Mouse (Mus musculus) myocyte (in vitro differentiated cells): Measurements from ENCODE around the gene Odaph.

Experiments used
- MAX ChIP-seq: IDR thresholded peaks from one replicate; pipeline ENCODE4 v1.6.1; 2011; ENCODE audit warnings: low read depth, mild to moderate bottlenecking, control low read depth
- POLR2A ChIP-seq: IDR thresholded peaks from one replicate; pipeline ENCODE4 v1.6.1; 2011; ENCODE audit warnings: low read depth, mild to moderate bottlenecking, control low read depth, moderate library complexity; ENCODE audit not compliant: insufficient read length
- POLR2AphosphoS2 ChIP-seq: IDR thresholded peaks from one replicate; pipeline ENCODE4 v1.6.1; 2011; ENCODE audit warnings: low read depth, control low read depth; ENCODE audit not compliant: insufficient read length
- TCF12 ChIP-seq: IDR thresholded peaks from one replicate; pipeline ENCODE4 v1.6.1; 2011; ENCODE audit warnings: mild to moderate bottlenecking, control low read depth; ENCODE audit not compliant: poor library complexity, insufficient read depth, severe bottlenecking

DNA sequence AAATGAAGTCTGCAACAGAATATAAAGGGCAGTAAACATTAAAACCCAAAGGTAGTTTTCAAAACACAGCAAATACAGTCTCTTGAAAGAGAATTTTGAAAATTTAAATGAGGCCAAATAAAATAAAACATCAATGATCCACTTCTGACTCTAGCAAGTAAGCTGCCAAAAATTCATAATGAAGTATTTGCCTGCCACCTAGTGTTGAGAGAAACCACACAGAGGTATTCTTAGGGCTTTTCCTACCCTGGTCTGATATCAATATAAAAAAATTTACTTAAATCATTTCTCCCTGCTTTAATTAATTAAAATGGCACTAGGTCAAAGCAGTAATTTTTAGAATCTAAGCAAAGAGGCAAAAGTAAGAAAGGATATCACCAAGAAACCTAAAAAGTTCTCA, 35.9 kb upstream of the Odaph start:
- TF ChIP-seq POLR2A (no peak), TCF12 (no peak), MAX (no peak), POLR2AphosphoS2 (no peak)
